Mouse (Mus musculus): ENCODE measurements around the gene Gm20388. TPM values are rescaled to one million over a fixed set of nuclear protein-coding genes. Genes with fewer than 3 reads are reported as not detected.

Gm20388 gene
- total RNA-seq, 2 experiments from 2014 or later = 10.3 to 10.6 TPM

- DNase-seq (ENCODE audit: low spot score in 2 of 2) = no peak
These were observed 3742.0 kb downstream of the Gm20388 start for GRCm38 (mm10) chr8:123652641-123653040.

DNA sequence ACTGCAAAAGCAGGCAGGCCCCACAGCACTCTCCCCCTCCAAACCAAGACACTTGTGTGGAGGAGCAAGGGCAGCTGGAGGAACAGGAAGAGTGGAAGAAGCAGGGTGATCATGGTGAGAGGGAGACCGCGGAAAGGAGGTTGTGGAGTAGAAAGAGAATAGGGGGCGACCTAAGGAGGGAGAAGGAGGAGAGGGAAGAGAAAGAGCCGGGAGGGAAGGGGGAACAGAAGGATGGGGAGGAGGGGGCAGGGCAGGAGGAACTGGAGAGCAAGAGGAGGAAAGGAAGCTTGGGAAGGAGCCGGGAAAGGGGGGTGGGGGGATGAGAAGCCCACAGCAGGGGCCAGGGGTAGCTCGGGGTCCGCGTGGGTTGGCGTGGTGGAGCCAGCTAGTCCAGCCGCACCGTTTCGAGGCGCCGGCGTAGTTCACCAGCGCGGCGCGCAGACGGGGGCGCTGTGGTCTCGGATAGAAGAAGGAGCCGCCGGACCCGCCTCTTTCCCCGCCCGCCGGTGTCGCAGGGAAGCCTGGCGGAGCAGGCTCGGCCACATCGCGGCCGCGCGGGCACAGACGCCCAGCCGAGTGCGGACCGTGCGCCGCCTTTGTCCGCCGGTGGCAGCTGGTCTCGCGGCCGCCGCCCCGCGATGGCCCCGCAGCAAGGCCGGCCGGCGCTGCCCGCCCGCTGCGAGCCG is 3742.8 kb downstream of the Gm20388 start, which contains the start of gene Rhou:
Rhou (plus strand) TSS at position 622 of the 686 bp plus-strand sequence.
- peak; percentile 93 for DNase-seq (ENCODE audit: low spot score in 2 of 2)

More at GRCm38 (mm10) chr8:123652641-123653040, 3742.0 kb downstream of the Gm20388 start:
- intact Hi-C loops (cut with DNase I) = loop anchor here (2.0 to 5.0 kb wide), 3 partner anchors 75 to 132 kb away; no protein-coding TSS in a partner anchor

GRCm38 (mm10) chr8:123653994-123654569 is 3743.4 kb downstream of the Gm20388 start:
- DNase-seq (ENCODE audit: low spot score in 2 of 2) = peak; percentile 55 to 59
- intact Hi-C loops (cut with DNase I) = loop anchor here (2.0 to 5.0 kb wide), 3 partner anchors 73 to 131 kb away; no protein-coding TSS in a partner anchor

More for the DNA sequence above, 3742.8 kb downstream of the Gm20388 start, which contains the start of gene Rhou:
- intact Hi-C loops (cut with DNase I) = loop anchor here (2.0 to 5.0 kb wide), 3 partner anchors 74 to 131 kb away; no protein-coding TSS in a partner anchor

DNA sequence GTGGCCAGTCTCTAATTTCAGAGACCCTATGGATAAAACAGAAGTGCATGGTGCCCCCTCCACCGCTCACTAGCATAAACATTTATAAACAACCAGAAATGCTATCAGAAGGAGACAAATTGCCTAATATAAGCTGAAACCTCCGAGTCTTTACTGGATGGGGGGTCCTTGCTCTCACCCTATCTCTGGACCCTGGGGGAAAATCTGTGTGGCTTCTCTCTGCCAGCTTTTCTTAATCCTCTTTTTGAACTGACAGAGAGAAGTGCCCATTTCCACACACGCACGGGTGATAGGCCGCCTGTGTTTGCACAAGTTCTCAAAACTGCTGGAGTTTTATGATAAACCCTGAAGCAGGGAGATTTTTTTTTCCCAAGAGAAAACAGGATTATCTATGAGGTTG is 3744.1 kb downstream of the Gm20388 start:
- intact Hi-C loops (cut with DNase I) = loop anchor here (5.0 kb wide), 2 partner anchors 53 to 73 kb away; no protein-coding TSS in a partner anchor
- DNase-seq (ENCODE audit: low spot score in 2 of 2) = no peak

- intact Hi-C loops (cut with DNase I) = loop anchor here (5.0 kb wide), 1 partner anchor 52 kb away; no protein-coding TSS in a partner anchor
- no peak for DNase-seq (ENCODE audit: low spot score in 2 of 2)
These were observed 3744.7 kb downstream of the Gm20388 start for GRCm38 (mm10) chr8:123655351-123655779.

GRCm38 (mm10) chr8:123657826-123658225 is 3747.2 kb downstream of the Gm20388 start:
- DNase-seq (ENCODE audit: low spot score in 2 of 2) = no peak
- intact Hi-C loops (cut with DNase I) = loop anchor here (5.0 kb wide), 1 partner anchor 49 kb away; no protein-coding TSS in a partner anchor

DNA sequence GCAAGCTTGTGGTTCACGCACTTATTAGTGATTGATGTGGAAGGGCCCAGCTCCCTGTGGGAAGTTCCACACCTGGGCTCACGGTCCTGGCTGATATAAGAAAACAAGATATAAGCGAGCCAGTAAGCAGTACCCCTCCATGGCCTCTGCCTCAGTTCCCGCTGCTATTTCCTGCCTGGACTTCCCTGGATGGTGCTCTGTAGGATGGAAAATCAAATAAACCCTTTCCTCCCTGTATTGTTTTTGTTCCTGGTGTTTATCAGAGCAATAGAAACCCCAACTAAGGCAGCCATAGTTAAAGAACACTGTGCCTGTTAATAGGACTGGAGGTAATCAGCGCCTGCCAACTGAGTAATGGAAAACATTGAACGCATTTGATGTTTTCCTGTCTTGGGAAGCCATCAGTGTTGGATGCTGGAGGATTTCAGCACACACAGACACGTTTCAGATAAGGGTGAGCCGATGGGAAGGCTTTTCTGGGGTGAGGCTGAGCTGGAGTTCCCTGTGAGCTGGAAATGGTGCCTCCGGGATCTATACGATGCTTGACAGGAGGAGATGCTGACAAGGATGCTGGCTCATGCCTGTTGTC is 3748.9 kb downstream of the Gm20388 start:
- intact Hi-C loops (cut with DNase I) = loop anchor here (5.0 kb wide), 1 partner anchor 48 kb away; no protein-coding TSS in a partner anchor
- no peak for DNase-seq (ENCODE audit: low spot score in 2 of 2)

DNA sequence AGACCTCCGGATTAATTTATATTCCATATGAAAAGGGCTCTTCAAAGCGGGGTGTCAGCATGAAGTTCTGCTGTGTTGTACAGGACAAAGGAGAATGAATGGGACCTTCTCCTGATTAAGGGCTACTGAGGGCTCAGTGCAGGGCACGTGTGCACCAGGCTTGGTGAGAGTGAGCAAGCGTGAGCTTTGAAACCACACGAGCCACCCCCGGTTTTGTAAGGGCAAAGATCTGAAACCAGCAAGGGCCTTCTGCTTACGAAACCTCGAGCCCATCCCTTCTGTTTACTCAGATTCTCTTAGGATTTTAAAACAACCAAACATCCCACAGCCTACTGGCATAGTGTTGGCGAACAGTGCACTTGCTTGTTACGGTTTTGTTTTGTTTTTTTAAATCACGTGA is 3750.9 kb downstream of the Gm20388 start:
- DNase-seq (ENCODE audit: low spot score in 2 of 2) = no peak
- intact Hi-C loops (cut with DNase I) = no loop called here

DNA sequence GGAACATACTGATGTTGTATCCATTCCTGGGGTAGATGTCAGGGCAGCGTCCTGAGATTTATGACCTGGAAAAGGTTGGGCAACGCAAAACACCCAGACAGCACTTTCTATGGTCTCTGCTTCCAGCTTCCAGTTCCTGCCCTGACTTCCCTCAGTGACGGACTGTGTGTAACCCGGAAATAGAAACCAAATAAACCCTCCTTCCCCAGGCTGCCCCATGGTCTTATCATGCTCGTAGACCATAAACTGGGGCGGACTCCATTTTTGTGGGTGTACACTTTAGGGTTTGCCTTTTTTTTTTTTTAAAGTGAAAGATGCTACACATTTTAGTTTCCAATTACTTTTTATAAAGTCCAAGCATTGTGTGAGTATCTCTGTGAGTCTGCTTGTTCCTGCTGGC is 3754.9 kb downstream of the Gm20388 start:
- intact Hi-C loops (cut with DNase I) = no loop called here

DNA sequence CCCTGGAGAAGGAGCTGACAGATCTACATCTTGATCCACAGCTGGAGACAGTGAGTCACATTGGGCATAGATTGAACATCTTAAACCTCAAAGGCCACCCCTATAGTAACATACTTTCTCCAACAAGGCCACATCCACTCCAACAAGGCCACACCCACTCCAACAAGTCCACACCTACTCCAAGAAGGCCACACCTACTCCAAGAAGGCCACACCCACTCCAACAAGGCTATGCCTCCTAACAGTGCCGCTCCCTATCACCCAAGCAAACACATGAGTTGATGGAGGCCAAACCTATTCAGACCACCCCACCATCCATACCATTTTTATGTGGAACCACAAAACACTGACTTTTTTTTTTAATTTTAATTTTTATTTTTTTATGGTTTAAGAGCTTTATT is 3756.2 kb downstream of the Gm20388 start:
- no peak for DNase-seq (ENCODE audit: low spot score in 2 of 2)
- intact Hi-C loops (cut with DNase I) = no loop called here

More for the DNA sequence above, 3754.9 kb downstream of the Gm20388 start:
- no peak for DNase-seq (ENCODE audit: low spot score in 2 of 2)

GRCm38 (mm10) chr8:123668681-123669080 is 3758.0 kb downstream of the Gm20388 start:
- intact Hi-C loops (cut with DNase I) = no loop called here
- DNase-seq (ENCODE audit: low spot score in 2 of 2) = no peak

DNA sequence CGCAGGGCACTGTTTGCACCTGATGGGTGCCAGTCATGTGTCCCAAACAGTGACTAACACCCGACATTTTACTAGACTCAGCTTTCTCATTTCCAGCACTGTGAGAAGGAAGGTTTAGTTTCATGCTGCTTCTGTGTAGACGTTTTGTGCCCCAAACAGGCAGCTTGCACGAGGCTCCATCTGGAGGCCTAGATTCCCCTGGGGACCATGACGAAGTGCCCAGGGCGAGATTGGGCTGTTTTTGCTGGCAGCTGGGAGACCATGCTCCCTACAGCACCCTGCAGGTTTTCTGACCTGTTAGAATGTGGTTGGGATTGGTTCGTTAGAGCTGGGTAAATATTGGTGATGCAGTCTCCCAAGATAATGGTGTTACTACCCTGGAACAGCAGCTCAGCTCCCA is 3760.1 kb downstream of the Gm20388 start:
- DNase-seq (ENCODE audit: low spot score in 2 of 2) = no peak
- intact Hi-C loops (cut with DNase I) = no loop called here

DNA sequence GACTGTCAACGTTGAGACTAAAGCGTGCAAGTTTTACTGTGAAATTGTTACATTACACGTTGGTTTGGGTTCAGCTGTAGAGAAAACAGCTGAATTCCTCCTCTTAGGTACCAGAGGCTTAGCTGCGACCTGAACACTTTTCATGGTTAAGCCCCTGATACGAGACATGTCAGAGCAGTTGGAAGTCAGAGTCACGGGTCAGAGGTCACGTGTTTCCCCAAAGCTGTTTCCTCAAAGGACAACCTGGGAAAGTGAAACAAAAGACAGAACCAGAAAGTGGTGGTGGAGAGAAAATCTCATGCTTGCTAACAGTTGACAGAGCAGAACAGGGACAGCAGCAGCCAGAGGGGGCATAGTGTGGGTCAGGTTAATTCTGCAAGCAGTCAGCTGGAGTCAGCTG is 3760.8 kb downstream of the Gm20388 start:
- DNase-seq (ENCODE audit: low spot score in 2 of 2) = no peak
- intact Hi-C loops (cut with DNase I) = no loop called here

GRCm38 (mm10) chr8:123672648-123673047 is 3762.0 kb downstream of the Gm20388 start:
- DNase-seq (ENCODE audit: low spot score in 2 of 2) = no peak
- intact Hi-C loops (cut with DNase I) = no loop called here

GRCm38 (mm10) chr8:123675611-123676010 is 3765.0 kb downstream of the Gm20388 start:
- DNase-seq (ENCODE audit: low spot score in 2 of 2) = no peak
- intact Hi-C loops (cut with DNase I) = no loop called here

DNA sequence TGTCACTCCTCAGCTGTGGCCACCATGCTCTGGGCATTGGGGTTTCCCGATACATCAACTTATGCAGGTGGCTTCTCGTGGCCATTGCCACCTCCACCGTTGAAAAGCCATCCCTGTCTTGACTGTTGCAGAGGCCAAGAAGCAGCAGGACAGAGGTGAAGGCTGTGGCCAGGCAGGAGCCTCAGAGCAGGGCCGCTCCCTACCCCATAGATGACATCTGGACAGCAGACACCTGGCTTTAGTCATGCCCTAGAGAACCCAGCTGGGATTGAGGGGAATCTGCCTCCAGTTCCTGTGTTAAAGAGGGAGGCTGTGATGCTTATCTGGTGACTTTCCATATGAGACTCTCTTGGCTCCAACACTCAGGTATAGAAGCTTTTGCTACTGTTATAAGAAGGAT is 3767.7 kb downstream of the Gm20388 start:
- DNase-seq (ENCODE audit: low spot score in 2 of 2) = no peak
- intact Hi-C loops (cut with DNase I) = no loop called here

GRCm38 (mm10) chr8:123682073-123682761 is 3771.6 kb downstream of the Gm20388 start:
- intact Hi-C loops (cut with DNase I) = no loop called here
- no peak for DNase-seq (ENCODE audit: low spot score in 2 of 2)

DNA sequence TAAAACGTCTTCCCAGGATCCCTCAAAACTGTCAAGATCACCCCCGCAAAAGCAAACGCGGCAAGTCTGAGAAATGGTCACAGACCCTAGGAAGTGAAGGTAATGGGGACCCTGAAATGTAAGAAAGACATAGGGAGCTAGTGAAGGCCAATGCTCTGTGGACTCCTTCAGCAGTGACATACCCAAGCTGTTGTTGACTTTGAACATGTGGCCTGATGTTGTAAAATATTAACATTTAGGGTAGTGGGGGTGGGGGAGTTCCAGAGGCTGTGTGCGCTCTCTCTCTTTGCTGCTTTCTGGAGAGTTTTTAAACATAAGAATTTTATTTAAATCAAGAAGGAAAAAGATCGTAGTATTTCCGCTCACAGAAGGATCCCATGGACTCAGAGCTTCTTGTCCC is 3772.7 kb downstream of the Gm20388 start:
- intact Hi-C loops (cut with DNase I) = no loop called here
- no peak for DNase-seq (ENCODE audit: low spot score in 2 of 2)

DNA sequence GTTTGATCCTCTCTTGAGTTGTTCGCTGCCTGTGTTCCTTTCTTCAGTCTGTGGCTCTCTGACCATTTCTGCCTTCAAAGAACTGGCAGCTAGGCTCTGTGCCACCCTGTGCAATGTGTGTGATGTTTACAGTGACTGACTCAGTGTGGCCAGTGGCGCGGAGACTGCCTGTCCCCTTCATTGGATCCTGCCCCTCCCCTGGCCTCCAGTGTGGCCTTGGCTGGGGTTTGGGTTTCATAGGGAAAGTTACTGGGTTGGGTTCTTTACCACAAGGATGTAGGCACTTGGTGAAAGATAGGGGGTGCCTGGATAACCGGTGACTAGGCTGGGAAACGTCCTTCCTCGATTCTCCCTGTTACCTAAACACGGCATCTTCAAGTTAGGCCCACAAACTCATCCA is 3774.2 kb downstream of the Gm20388 start:
- intact Hi-C loops (cut with DNase I) = no loop called here
- no peak for DNase-seq (ENCODE audit: low spot score in 2 of 2)

GRCm38 (mm10) chr8:123685477-123685876 is 3774.8 kb downstream of the Gm20388 start:
- no peak for DNase-seq (ENCODE audit: low spot score in 2 of 2)
- intact Hi-C loops (cut with DNase I) = no loop called here
